Mouse (Mus musculus) kidney, adult 2 months (tissue): Measurements from ENCODE around the gene Xylt2.

Source experiments
- CTCF ChIP-seq: fragments of 200-500 bp; conservative IDR thresholded peaks from 2 replicates; pipeline ENCODE4 v1.5.1; 2011; ENCODE audit warnings: low read depth, mild to moderate bottlenecking, control low read depth, low read length, moderate library complexity, mixed read lengths; ENCODE audit not compliant: insufficient read depth, insufficient read length
- POLR2A ChIP-seq: fragments of 200-500 bp; IDR thresholded peaks from one replicate; pipeline ENCODE4 v1.6.1; 2011; ENCODE audit warnings: low read depth, low read length, control low read depth

GRCm38 (mm10) chr11:94676308-94676707 lies 1.0 kb downstream of the Xylt2 start:
- no peak for TF ChIP-seq CTCF
- no peak for TF ChIP-seq POLR2A
